Mouse (Mus musculus): ENCODE results near the gene Arhgef2. TPM values are rescaled to one million over a fixed set of nuclear protein-coding genes. Genes with fewer than 3 reads are reported as not detected.
"Not testable (repeated sequence)": the region's sequence is repeated elsewhere in the genome, so short reads cannot be mapped to it uniquely, and the experiment has no call there.

Arhgef2 gene
- total and polyA plus RNA-seq, 2 experiments from 2014 or later: 66.7 to 78.8 TPM

DNA sequence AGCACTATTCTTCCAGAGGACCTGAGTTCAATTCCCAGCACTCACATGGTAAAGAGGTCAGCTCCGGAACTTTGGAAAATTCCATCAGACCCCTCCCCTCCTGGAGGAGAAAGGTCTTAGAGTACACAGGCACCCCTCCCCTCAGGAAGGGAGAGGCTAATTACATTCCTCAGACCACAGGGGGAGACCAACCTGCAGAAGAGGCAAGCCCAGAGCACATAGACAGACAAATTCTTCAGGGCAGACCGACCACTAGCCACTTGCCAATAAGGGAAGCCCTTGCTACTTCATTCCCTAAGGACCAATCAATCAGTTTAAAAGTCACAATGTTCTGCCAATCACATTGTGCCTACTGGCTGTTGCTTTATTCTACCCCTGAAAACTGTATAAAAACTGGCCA is 32.9 kb upstream of the Arhgef2 start:
- no peak overlapping the region for H3K27ac ChIP-seq (ENCODE audit: low read depth, low read length)
- H3K4me1 ChIP-seq (ENCODE audit: insufficient read depth): no peaks in the 10 kb centered on the region
- 86% methylated on average over 2 of the region's 2 CpGs for WGBS
- no peak overlapping the region for H3K9ac ChIP-seq
- H3K4me3 ChIP-seq (ENCODE audit: low read depth, low read length): no peak overlapping the region
- ATAC-seq: no peak
- H3K4me2 ChIP-seq (ENCODE audit: low read depth): no peak overlapping the region
- no peaks in the 10 kb centered on the region for H3K9me3 ChIP-seq (ENCODE audit: low read length)
- TF ChIP-seq CTCF (IDR thresholded peaks at IDR 0.05; ENCODE audit: low read depth): no peak
- no peaks in the 10 kb centered on the region for H3K27me3 ChIP-seq (ENCODE audit: insufficient read depth, low read length)
- peaks cover 25% of the 10 kb centered on the region for H3K36me3 ChIP-seq (ENCODE audit: insufficient read depth)
- DNase-seq: no peak

DNA sequence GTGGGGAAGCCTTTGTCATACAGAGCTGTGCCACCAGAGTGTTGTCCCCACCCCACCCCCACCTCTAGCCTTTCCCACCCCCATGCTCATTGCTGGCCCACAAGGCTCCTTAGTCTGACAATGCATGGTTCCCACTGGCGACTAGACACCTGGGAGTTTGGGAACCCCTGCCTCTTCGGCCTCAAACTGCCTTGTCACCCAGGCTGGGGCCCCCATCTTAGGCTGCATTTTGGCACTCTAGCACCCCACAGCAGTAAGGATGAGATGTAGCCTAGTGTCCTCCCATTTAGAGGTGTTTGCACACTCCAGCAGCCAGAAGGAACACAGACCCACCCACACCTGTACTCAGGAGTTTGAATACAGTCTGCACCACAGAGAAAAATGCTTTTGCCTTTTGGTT is 32.0 kb upstream of the Arhgef2 start:
- WGBS: 85% methylated on average over 2 of the region's 2 CpGs
- TF ChIP-seq CTCF (IDR thresholded peaks at IDR 0.05; ENCODE audit: low read depth): no peak
- H3K4me3 ChIP-seq (ENCODE audit: low read depth, low read length): no peak overlapping the region
- H3K4me1 ChIP-seq (ENCODE audit: insufficient read depth): no peaks in the 10 kb centered on the region
- no peak overlapping the region for H3K9ac ChIP-seq
- no peaks in the 10 kb centered on the region for H3K9me3 ChIP-seq (ENCODE audit: low read length)
- H3K27me3 ChIP-seq (ENCODE audit: insufficient read depth, low read length): no peaks in the 10 kb centered on the region
- DNase-seq (no peak), ATAC-seq (no peak)
- peaks cover 15% of the 10 kb centered on the region; the same call in 1 of the 2 replicates for H3K36me3 ChIP-seq (ENCODE audit: insufficient read depth)
- no peak overlapping the region for H3K4me2 ChIP-seq (ENCODE audit: low read depth)
- no peak overlapping the region for H3K27ac ChIP-seq (ENCODE audit: low read depth, low read length)

DNA sequence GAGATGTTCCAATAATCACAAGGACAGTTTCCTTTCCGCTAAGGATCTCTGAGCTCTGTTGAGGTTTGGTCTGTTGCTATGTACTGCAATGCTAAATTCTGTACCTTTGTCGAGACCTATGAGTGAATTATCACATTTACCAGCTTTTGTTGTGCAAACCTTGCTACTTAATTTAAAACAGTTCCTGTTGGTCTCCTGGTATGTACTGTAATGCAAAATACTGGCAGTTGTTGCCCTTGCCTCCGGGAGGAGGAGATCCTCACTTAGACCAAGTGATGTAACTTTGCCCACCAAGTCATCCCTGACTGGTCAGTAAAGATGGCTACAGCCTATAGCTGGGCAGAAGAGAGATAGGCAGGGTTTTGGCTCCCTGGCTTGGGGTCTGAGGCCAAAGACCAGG is 30.2 kb upstream of the Arhgef2 start, which contains the start of gene Ssr2:
Ssr2 (plus strand) TSS at position 337 of the 400 bp plus-strand sequence.
- H3K9ac ChIP-seq: no peak within 1 kb of the TSS
- no peak for TF ChIP-seq CTCF (IDR thresholded peaks at IDR 0.05; ENCODE audit: low read depth)
- DNase-seq (no peak), ATAC-seq (no peak)
- H3K27me3 ChIP-seq (ENCODE audit: insufficient read depth, low read length): no peaks in the 10 kb centered on the region
- no peak within 1 kb of the TSS for H3K4me3 ChIP-seq (ENCODE audit: low read depth, low read length)
- no peak within 1 kb of the TSS for H3K27ac ChIP-seq (ENCODE audit: low read depth, low read length)
- WGBS: 89% methylated on average over 3 of the region's 3 CpGs
- peaks cover 4% of the 10 kb centered on the region; the same call in 1 of the 2 replicates for H3K4me1 ChIP-seq (ENCODE audit: insufficient read depth)
- no peaks in the 10 kb centered on the region for H3K9me3 ChIP-seq (ENCODE audit: low read length)
- H3K4me2 ChIP-seq (ENCODE audit: low read depth): no peak within 1 kb of the TSS
- H3K36me3 ChIP-seq (ENCODE audit: insufficient read depth): no peaks in the 10 kb centered on the region

DNA sequence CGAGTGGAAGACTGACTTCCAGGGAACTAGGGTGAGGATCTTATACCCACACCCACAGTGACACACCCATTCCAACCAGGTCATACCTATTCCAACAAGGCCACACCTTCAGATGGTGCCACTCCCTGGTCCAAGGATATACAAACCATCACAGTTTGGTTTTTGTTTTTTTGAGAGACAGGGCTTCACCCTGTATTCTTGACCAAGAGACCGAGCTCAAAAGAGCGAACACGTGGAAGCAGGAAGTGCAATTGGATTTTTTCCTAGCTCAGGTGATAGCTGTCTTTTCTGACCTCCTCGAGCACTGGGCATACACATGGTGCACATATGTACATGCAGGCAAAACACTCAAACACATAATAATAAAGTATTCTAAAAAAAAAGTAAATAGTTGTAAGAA is 27.9 kb upstream of the Arhgef2 start:
- WGBS: 87% methylated on average over 5 of the region's 5 CpGs
- H3K27me3 ChIP-seq (ENCODE audit: insufficient read depth, low read length); DNase-seq; ATAC-seq; H3K9ac ChIP-seq; H3K4me1 ChIP-seq (ENCODE audit: insufficient read depth); H3K36me3 ChIP-seq (ENCODE audit: insufficient read depth); H3K9me3 ChIP-seq (ENCODE audit: low read length); H3K4me3 ChIP-seq (ENCODE audit: low read depth, low read length); H3K27ac ChIP-seq (ENCODE audit: low read depth, low read length); H3K4me2 ChIP-seq (ENCODE audit: low read depth): not testable (repeated sequence)

DNA sequence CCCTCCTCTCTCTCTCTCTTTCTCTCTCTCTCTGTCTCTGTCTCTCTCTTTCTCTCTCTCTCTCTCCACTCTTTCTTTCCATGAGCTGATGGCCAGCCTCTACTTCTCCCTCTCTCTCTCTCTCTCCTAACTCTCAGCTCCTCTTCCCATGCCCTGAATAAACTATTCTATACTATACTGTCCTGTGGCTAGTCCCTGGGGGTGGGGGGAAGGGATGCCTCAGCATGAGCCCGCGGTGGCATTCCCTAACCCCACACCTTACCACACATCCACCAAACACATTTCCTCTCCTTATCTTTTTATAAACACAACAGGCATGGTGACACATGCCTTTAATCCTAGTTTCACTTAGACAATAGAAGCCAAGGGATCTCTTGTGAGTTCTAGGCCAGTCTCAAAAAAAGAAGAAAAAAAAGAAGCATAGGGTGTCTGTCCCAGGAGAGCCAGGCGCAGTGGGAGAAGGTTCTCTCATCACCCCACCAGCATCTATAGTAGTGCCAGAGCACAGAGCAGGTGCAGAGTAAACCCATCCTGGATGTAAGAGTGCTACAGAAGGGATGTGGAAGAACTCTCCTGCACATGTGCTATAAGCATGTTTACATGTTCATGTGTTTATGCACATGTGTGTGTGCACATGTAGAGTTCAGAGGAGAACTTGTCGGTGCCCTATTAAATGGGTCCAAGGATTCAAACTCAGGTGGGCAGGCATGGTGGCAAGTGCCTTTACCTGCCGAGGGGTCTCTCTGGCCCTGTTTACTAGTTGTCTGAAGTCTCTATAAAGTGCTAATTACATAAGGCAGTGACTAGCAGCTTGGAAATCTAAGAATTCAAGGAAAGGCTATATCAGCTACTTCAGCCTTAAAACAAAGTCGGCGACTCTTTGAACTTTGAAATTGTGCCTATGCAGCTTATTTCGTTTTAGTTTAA is 27.0 kb upstream of the Arhgef2 start:
- H3K9ac ChIP-seq: peak overlapping the region; percentile 79
- WGBS: 58% methylated on average over 8 of the region's 8 CpGs
- H3K27me3 ChIP-seq (ENCODE audit: insufficient read depth, low read length): no peaks in the 10 kb centered on the region

DNA sequence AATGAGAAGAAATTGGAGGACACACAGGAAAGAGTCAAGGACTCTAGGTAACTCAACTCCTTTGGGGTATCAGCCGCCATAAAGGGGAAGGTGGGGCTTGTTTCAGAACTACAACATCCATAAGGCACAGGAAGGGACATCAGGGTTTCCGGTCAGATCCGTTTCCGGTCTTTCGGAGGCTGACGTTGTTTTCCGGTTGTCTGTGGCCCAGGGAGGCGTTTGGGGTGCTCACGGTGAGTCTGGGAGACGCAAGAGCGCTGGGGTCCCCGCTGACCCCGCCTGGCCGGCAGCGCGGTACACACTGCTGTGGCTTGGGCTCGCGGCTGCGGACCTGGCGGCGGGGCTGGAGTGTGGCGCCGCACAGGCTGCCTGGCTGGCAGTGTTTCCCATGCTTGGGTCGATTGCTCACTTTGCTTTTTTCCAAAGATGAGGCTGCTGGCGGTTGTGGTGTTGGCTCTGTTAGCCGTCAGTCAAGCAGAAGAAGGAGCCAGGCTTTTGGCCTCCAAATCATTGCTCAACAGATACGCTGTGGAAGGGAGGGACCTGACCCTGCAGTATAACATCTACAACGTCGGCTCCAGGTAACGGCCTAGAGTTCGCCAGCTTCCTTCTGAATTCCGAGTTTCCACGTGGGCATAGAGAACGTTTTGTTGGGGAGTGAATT is 26.2 kb upstream of the Arhgef2 start:
- under 1% methylated on average over 34 of the region's 34 CpGs for WGBS
- peak overlapping the region; percentile 79 for H3K9ac ChIP-seq
- peak overlapping the region; percentile 78 for H3K4me3 ChIP-seq (ENCODE audit: low read depth, low read length)
- no peak for TF ChIP-seq CTCF (IDR thresholded peaks at IDR 0.05; ENCODE audit: low read depth)
- H3K36me3 ChIP-seq (ENCODE audit: insufficient read depth): peaks cover 23% of the 10 kb centered on the region
- no peaks in the 10 kb centered on the region for H3K27me3 ChIP-seq (ENCODE audit: insufficient read depth, low read length)
- H3K9me3 ChIP-seq (ENCODE audit: low read length): no peaks in the 10 kb centered on the region
- peaks cover 7% of the 10 kb centered on the region; the same call in 1 of the 2 replicates for H3K4me1 ChIP-seq (ENCODE audit: insufficient read depth)
- DNase-seq (peak; percentile 87), ATAC-seq (peak; percentile 97)
- H3K4me2 ChIP-seq (ENCODE audit: low read depth): peak overlapping the region; percentile 71
- H3K27ac ChIP-seq (ENCODE audit: low read depth, low read length): peak overlapping the region; percentile 68; the same call in 1 of the 2 replicates

More for the DNA sequence above, 27.0 kb upstream of the Arhgef2 start:
- Histone ChIP-seq H3K36me3 (ENCODE audit: insufficient read depth) (peaks cover 17% of the 10 kb centered on the region), H3K27ac (ENCODE audit: low read depth, low read length) (no peak overlapping the region), H3K9me3 (ENCODE audit: low read length) (no peaks in the 10 kb centered on the region), H3K4me1 (ENCODE audit: insufficient read depth) (peaks cover 7% of the 10 kb centered on the region; the same call in 1 of the 2 replicates), H3K4me2 (ENCODE audit: low read depth) (peak overlapping the region; percentile 71), H3K4me3 (ENCODE audit: low read depth, low read length) (peak overlapping the region; percentile 78)
- DNase-seq: no peak
- no peak for TF ChIP-seq CTCF (IDR thresholded peaks at IDR 0.05; ENCODE audit: low read depth)
- ATAC-seq: 0 out of 2 replicates have a peak, but pooled peaks have one; percentile 1

DNA sequence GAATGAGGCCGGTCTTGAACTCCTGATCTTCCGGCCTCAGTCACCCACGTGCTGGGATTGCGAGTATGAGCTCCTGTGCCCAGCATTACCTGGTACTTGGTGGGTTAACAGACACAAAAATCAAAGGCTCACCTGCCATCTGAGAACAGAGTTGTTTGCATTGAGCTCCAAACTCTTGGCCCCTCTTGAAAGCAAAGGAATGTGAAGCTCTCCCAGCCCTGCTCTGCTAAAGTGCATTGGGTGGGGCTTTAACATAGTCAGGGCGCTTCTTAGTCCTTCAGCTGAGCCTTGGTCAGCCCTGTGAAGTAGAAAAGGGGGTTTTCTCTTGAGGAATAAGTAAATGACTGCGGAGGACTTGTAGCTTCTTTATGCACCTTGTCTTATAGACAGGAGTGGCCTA is 20.0 kb upstream of the Arhgef2 start:
- no peak overlapping the region for H3K4me2 ChIP-seq (ENCODE audit: low read depth)
- DNase-seq: no peak
- no peaks in the 10 kb centered on the region for H3K27me3 ChIP-seq (ENCODE audit: insufficient read depth, low read length)
- 0 out of 2 replicates have a peak, but pooled peaks cover under 1% of the 10 kb centered on the region for H3K4me1 ChIP-seq (ENCODE audit: insufficient read depth)
- ATAC-seq: no peak
- no peak for TF ChIP-seq CTCF (IDR thresholded peaks at IDR 0.05; ENCODE audit: low read depth)
- WGBS: 96% methylated on average over 6 of the region's 6 CpGs
- no peaks in the 10 kb centered on the region for H3K9me3 ChIP-seq (ENCODE audit: low read length)
- no peak overlapping the region for H3K27ac ChIP-seq (ENCODE audit: low read depth, low read length)
- H3K4me3 ChIP-seq (ENCODE audit: low read depth, low read length): no peak overlapping the region
- peaks cover 59% of the 10 kb centered on the region for H3K36me3 ChIP-seq (ENCODE audit: insufficient read depth)
- H3K9ac ChIP-seq: no peak overlapping the region

Data from forebrain, postnatal 0 days (tissue).